Mouse (Mus musculus) c-Kit-positive CD71-positive TER-119-negative erythroid progenitor cells, embryonic 14.5 days (primary cell): ENCODE results near the gene Glrb.

Experiments used
- DNase-seq: peaks from one replicate; pipeline ENCODE4 v3.0.0-alpha.2; 2013; ENCODE audit warnings: low read depth

Glrb gene

GRCm38 (mm10) chr3:80913111-80913778 is at the start of gene Glrb:
TSS of gene Glrb (minus strand) at chr3:80913660.
- no peak for DNase-seq

GRCm38 (mm10) chr3:80959965-80960364 is 46.5 kb upstream of the Glrb start:
- no peak for DNase-seq

- no peak for DNase-seq
These were observed 45.1 kb upstream of the Glrb start for GRCm38 (mm10) chr3:80958591-80958990.

- no peak for DNase-seq
These were observed 372 bp upstream of the Glrb start for GRCm38 (mm10) chr3:80913779-80914284.

GRCm38 (mm10) chr3:80894745-80895480 is 18.5 kb downstream of the Glrb start:
- DNase-seq: no peak

- no peak for DNase-seq
These were observed 19.1 kb downstream of the Glrb start for GRCm38 (mm10) chr3:80894328-80894727.

GRCm38 (mm10) chr3:80893055-80893690 is 20.3 kb downstream of the Glrb start:
- DNase-seq: no peak

GRCm38 (mm10) chr3:80891087-80891486 is 22.4 kb downstream of the Glrb start:
- DNase-seq: no peak

GRCm38 (mm10) chr3:80885174-80885573 is 28.3 kb downstream of the Glrb start:
- no peak for DNase-seq

GRCm38 (mm10) chr3:80883601-80884000 is 29.9 kb downstream of the Glrb start:
- DNase-seq: no peak

GRCm38 (mm10) chr3:80880660-80881293 is 32.7 kb downstream of the Glrb start:
- no peak for DNase-seq

- no peak for DNase-seq
These were observed 34.9 kb downstream of the Glrb start for GRCm38 (mm10) chr3:80878571-80878970.

- DNase-seq: no peak
These were observed 38.6 kb downstream of the Glrb start for GRCm38 (mm10) chr3:80874690-80875353.

GRCm38 (mm10) chr3:80874081-80874480 is 39.4 kb downstream of the Glrb start:
- no peak for DNase-seq

GRCm38 (mm10) chr3:80871472-80872171 is 41.8 kb downstream of the Glrb start:
- no peak for DNase-seq

- DNase-seq: no peak
These were observed 46.1 kb downstream of the Glrb start for GRCm38 (mm10) chr3:80867328-80867727.

- no peak for DNase-seq
These were observed 60.5 kb downstream of the Glrb start for GRCm38 (mm10) chr3:80852912-80853507.

GRCm38 (mm10) chr3:80850947-80851346 is 62.5 kb downstream of the Glrb start:
- DNase-seq: no peak

- DNase-seq: no peak
These were observed 67.8 kb downstream of the Glrb start for GRCm38 (mm10) chr3:80845634-80846033.

- no peak for DNase-seq
These were observed 73.6 kb downstream of the Glrb start for GRCm38 (mm10) chr3:80839845-80840244.

GRCm38 (mm10) chr3:80837583-80837982 is 75.9 kb downstream of the Glrb start:
- no peak for DNase-seq
